Mouse (Mus musculus) limb, embryonic 14.5 days (tissue): Measurements from ENCODE around the gene Nxph3. TPM values are rescaled to one million over a fixed set of nuclear protein-coding genes. Genes with fewer than 3 reads are reported as not detected.

Source experiments
- ATAC-seq: fragments of 200-750 bp; cut with Nextera tagmentation; 2 replicates; pipeline ENCODE4 v1.8.0; 2017; ENCODE audit warnings: low read depth, moderate number of reproducible peaks, moderate TSS enrichment; ENCODE audit not compliant: low FRiP score
- DNase-seq: peaks from one replicate; pipeline ENCODE4 v3.0.0-alpha.2; 2015; ENCODE audit warnings: low spot score
- H3K27ac ChIP-seq: fragments of 300-500 bp; sonication (generic); replicated peaks from 2 replicates; pipeline ENCODE4 v1.5.1; 2014; ENCODE audit warnings: low read depth, mild to moderate bottlenecking, low read length, moderate library complexity, mixed read lengths
- H3K27me3 ChIP-seq: fragments of 300-500 bp; sonication (generic); 2 replicates; pipeline ENCODE4 v1.6.1; 2014; ENCODE audit warnings: low read length, mixed read lengths; ENCODE audit not compliant: control insufficient read depth, insufficient read depth
- H3K36me3 ChIP-seq: fragments of 300-500 bp; sonication (generic); 2 replicates; pipeline ENCODE4 v1.6.1; 2014; ENCODE audit warnings: mild to moderate bottlenecking, low read length, moderate library complexity, mixed read lengths; ENCODE audit not compliant: control insufficient read depth, insufficient read depth
- H3K4me1 ChIP-seq: fragments of 300-500 bp; sonication (generic); 2 replicates; pipeline ENCODE4 v1.6.1; 2014; ENCODE audit warnings: antibody characterized with exemption, low read length, mixed read lengths; ENCODE audit not compliant: control insufficient read depth, insufficient read depth
- H3K4me2 ChIP-seq: fragments of 300-500 bp; sonication (generic); replicated peaks from 2 replicates; pipeline ENCODE4 v1.6.1; 2014; ENCODE audit warnings: low read depth, mild to moderate bottlenecking, low read length, moderate library complexity; ENCODE audit not compliant: severe bottlenecking
- H3K4me3 ChIP-seq: fragments of 300-500 bp; sonication (generic); replicated peaks from 2 replicates; pipeline ENCODE4 v1.5.1; 2014; ENCODE audit warnings: low read length
- H3K9ac ChIP-seq: fragments of 300-500 bp; sonication (generic); 2 replicates; pipeline ENCODE4 v1.6.1; 2014; ENCODE audit warnings: mild to moderate bottlenecking, low read depth, low read length, moderate library complexity; ENCODE audit not compliant: severe bottlenecking
- H3K9me3 ChIP-seq: fragments of 300-500 bp; sonication (generic); 2 replicates; pipeline ENCODE4 v1.6.1; 2016; ENCODE audit warnings: low read length; ENCODE audit not compliant: control insufficient read depth
- POLR2A ChIP-seq: fragments of 200-500 bp; IDR thresholded peaks from 2 replicates; pipeline ENCODE4 v1.8.0; 2012; ENCODE audit warnings: inconsistent platforms, mild to moderate bottlenecking, moderate library complexity, borderline replicate concordance; ENCODE audit not compliant: insufficient read depth, insufficient read length; ENCODE audit errors: extremely low read depth
- WGBS: fragments of 180-500 bp; shearing (Covaris S2); extraction: QIAGEN DNeasy Blood & Tissue Kit; methylation state at CpG from one replicate; pipeline ENCODE4 v1.1.7; 2014; 5-methylcytosine and 5-hydroxymethylcytosine counted together
- polyA plus RNA-seq, 2 experiments: library from polyadenylated mRNA; depleted of rRNA in 1 of 2; stranded (reverse) in 1 of 2; unstranded in 1 of 2; fragments of >200 nt; fragmentation: Nextera tagmentation in 1 of 2; extraction: Ambion mirVana in 1 of 2; gene quantifications; 2 replicates each; pipeline versions ENCODE4 v1.2.1 to v1.2.3; 2012 to 2014

The Nxph3 gene
- polyA plus RNA-seq, 2 experiments = 0.91 to 2.4 TPM

DNA sequence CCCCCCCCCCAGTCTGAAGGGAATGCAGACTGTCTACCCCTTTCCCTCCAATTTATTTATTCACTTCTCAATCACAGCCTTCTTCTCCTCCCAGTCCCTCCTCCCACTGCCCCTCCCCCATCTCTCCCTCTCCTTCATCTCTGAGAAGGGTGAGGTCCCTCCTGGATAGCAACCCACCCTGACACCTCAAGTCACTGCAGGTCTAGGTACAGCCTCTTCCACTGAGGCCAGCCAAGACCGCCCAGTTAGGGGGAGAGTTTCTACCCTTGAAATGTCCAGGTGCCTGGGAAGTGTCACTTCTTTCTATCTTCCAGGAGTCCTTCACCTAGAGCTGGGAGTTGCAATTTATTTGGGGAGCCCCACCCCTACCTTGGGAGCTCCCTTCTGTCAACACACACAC lies 2.5 kb downstream of the Nxph3 start:
- Histone ChIP-seq H3K27me3 (peaks cover 22% of the 10 kb centered on the region), H3K36me3 (no peaks in the 10 kb centered on the region)
- ATAC-seq = no peak

DNA sequence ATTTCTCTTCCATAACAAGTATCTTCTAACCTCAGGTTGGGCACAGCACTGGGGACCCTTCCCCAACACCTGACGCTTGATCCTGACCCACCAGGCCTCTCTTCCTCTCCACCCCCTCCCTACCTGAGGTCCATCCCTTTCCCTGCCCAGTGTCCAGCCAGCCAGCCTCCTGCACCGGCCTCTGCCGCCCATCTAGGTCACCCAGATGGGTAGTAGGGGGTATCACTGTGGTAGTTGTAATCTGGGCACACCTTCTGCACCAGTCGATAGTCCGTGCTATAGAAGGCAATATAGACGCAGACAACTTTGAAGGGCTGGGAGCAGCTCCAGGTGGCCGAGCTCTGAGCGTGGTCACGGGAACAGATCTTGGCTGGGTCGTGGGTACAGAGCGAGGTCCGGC lies 3.7 kb downstream of the Nxph3 start:
- H3K4me2 ChIP-seq = no peak overlapping the region
- TF ChIP-seq POLR2A = no peak
- H3K9ac ChIP-seq = no peak overlapping the region
- no peaks in the 10 kb centered on the region for H3K36me3 ChIP-seq
- DNase-seq (no peak), ATAC-seq (no peak)
- 88% methylated on average over 12 of the region's 12 CpGs for WGBS
- no peaks in the 10 kb centered on the region for H3K9me3 ChIP-seq
- peaks cover 12% of the 10 kb centered on the region; the same call in 1 of the 2 replicates for H3K4me1 ChIP-seq
- no peak overlapping the region for H3K27ac ChIP-seq
- no peak overlapping the region for H3K4me3 ChIP-seq
- H3K27me3 ChIP-seq = peaks cover 22% of the 10 kb centered on the region

More for the DNA sequence above, 2.5 kb downstream of the Nxph3 start:
- no peak overlapping the region for H3K9ac ChIP-seq
- no peaks in the 10 kb centered on the region for H3K9me3 ChIP-seq
- peaks cover 20% of the 10 kb centered on the region for H3K4me1 ChIP-seq
- TF ChIP-seq POLR2A = no peak
- WGBS = 73% methylated on average over 1 of the region's 1 CpGs
- no peak overlapping the region for H3K27ac ChIP-seq
- DNase-seq = no peak
- H3K4me2 ChIP-seq = no peak overlapping the region
- H3K4me3 ChIP-seq = no peak overlapping the region

- H3K36me3 ChIP-seq = no peaks in the 10 kb centered on the region
- ATAC-seq (no peak), DNase-seq (no peak)
- WGBS = 72% methylated on average over 6 of the region's 6 CpGs
- no peak overlapping the region for H3K4me2 ChIP-seq
- no peak overlapping the region for H3K9ac ChIP-seq
- peaks cover 19% of the 10 kb centered on the region for H3K27me3 ChIP-seq
- peaks cover 14% of the 10 kb centered on the region; the same call in 1 of the 2 replicates for H3K4me1 ChIP-seq
- TF ChIP-seq POLR2A = no peak
- H3K9me3 ChIP-seq = no peaks in the 10 kb centered on the region
- no peak overlapping the region for H3K4me3 ChIP-seq
- no peak overlapping the region for H3K27ac ChIP-seq
Measured at GRCm38 (mm10) chr11:95509126-95509717, 5.1 kb downstream of the Nxph3 start.

DNA sequence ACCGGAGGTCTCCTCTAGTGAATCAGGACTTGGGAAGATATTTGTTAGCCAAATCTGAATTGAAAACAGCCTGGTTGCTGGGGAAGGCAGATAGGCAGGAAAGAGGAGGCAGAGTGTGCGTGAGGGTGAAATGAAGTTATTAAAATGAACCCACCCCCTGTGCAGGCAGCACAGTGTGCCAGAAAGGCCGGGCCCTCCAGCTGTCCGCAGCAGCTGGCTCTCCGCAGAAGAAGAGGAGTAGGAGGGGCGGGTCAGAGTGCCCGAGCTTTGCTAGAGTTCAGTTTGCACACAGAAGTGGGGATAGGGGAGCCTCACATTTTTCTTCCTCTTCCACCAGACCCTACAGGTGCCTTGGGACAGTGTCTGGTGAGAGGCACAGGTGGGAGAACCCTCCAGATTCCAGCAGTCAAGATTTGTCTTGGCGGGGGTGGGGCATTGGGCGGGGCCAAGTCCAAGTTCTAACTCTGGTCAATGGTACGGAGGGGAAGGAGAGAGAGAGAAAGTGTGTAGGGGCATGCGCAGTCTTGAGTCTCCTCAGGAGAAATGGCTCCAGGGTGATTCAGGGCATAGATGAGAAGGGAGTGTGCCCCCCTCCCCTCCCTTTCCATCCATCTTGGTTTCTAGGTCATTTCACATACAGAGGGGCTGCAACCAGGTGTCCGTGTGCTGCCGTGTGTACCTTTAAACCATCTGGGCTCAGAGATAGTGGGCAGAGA lies 6.0 kb downstream of the Nxph3 start:
- ATAC-seq (peak; percentile 29; the same call in 1 of the 2 replicates), DNase-seq (peak; percentile 34)
- no peak overlapping the region for H3K4me2 ChIP-seq
- H3K9ac ChIP-seq = no peak overlapping the region
- WGBS = 46% methylated on average over 13 of the region's 13 CpGs
- peaks cover 9% of the 10 kb centered on the region; the same call in 1 of the 2 replicates for H3K4me1 ChIP-seq
- no peak overlapping the region for H3K4me3 ChIP-seq
- TF ChIP-seq POLR2A = no peak
- H3K36me3 ChIP-seq = no peaks in the 10 kb centered on the region
- no peaks in the 10 kb centered on the region for H3K9me3 ChIP-seq
- 0 out of 2 replicates have a peak overlapping the region, but pooled peaks have one; percentile 5 for H3K27ac ChIP-seq
- H3K27me3 ChIP-seq = peaks cover 10% of the 10 kb centered on the region; the same call in 1 of the 2 replicates

- TF ChIP-seq POLR2A = no peak
- Histone ChIP-seq H3K27me3 (peaks cover 5% of the 10 kb centered on the region; the same call in 1 of the 2 replicates), H3K9me3 (no peaks in the 10 kb centered on the region), H3K27ac (no peak overlapping the region), H3K4me3 (no peak overlapping the region), H3K4me1 (peaks cover 6% of the 10 kb centered on the region; the same call in 1 of the 2 replicates), H3K4me2 (no peak overlapping the region), H3K9ac (no peak overlapping the region), H3K36me3 (no peaks in the 10 kb centered on the region)
- no peak for DNase-seq
- ATAC-seq = no peak
- 83% methylated on average over 5 of the region's 5 CpGs for WGBS
Measured at GRCm38 (mm10) chr11:95507785-95508184, 6.6 kb downstream of the Nxph3 start.
